Mouse (Mus musculus) heart, postnatal 0 days (tissue): ENCODE measurements at regions not wholly inside any gene's neighbourhood (a gene's known extent, or its start where the extent isn't known, plus 50 kb on each side); places are given as distances from the start of the nearest gene placed in this dataset.
A peak's percentile ranks its signal among the peaks of the same experiment; 100 is the strongest.

Source experiments
- ATAC-seq: fragments of 200-750 bp; cut with Nextera tagmentation; 2 replicates; pipeline ENCODE4 v1.8.0; 2017; ENCODE audit warnings: low read depth, moderate number of reproducible peaks, moderate library complexity; ENCODE audit not compliant: insufficient read depth
- DNase-seq: peaks from one replicate; pipeline ENCODE4 v3.0.0-alpha.2; 2016; ENCODE audit warnings: low spot score
- H3K27ac ChIP-seq: fragments of 300-500 bp; sonication (generic); 2 replicates; pipeline ENCODE4 v1.5.1; 2014; ENCODE audit warnings: low read depth, mild to moderate bottlenecking
- H3K27me3 ChIP-seq: fragments of 300-500 bp; sonication (generic); 2 replicates; pipeline ENCODE4 v1.6.1; 2014; ENCODE audit warnings: low read length, mixed read lengths; ENCODE audit not compliant: control insufficient read depth, insufficient read depth
- H3K36me3 ChIP-seq: fragments of 300-500 bp; sonication (generic); replicated peaks from 2 replicates; pipeline ENCODE4 v1.6.1; 2014; ENCODE audit warnings: low read length, mixed read lengths; ENCODE audit not compliant: control insufficient read depth, insufficient read depth
- H3K4me1 ChIP-seq: fragments of 300-500 bp; sonication (generic); 2 replicates; pipeline ENCODE4 v1.6.1; 2014; ENCODE audit warnings: antibody characterized with exemption; ENCODE audit not compliant: control insufficient read depth, insufficient read depth
- H3K4me2 ChIP-seq: fragments of 300-500 bp; sonication (generic); 2 replicates; pipeline ENCODE4 v1.6.1; 2014; ENCODE audit warnings: low read depth, mild to moderate bottlenecking, low read length, moderate library complexity
- H3K4me3 ChIP-seq: fragments of 300-500 bp; sonication (generic); 2 replicates; pipeline ENCODE4 v1.5.1; 2014; ENCODE audit warnings: low read depth, low read length
- H3K9ac ChIP-seq: fragments of 300-500 bp; sonication (generic); replicated peaks from 2 replicates; pipeline ENCODE4 v1.6.1; 2014; ENCODE audit warnings: low read depth, low read length, mixed read lengths
- H3K9me3 ChIP-seq: fragments of 300-500 bp; sonication (generic); replicated peaks from 2 replicates; pipeline ENCODE4 v1.6.1; 2016; ENCODE audit warnings: low read length; ENCODE audit not compliant: control insufficient read depth
- CTCF ChIP-seq: IDR thresholded peaks from 2 replicates; pipeline ENCODE4 v1.5.1; 2016; ENCODE audit warnings: antibody characterized with exemption, control low read depth, low read depth
- EP300 ChIP-seq: IDR thresholded peaks from 2 replicates; pipeline ENCODE4 v1.6.1; 2016; ENCODE audit warnings: antibody characterized with exemption, low read depth
- WGBS: fragments of 180-500 bp; shearing (Covaris S2); extraction: QIAGEN DNeasy Blood & Tissue Kit; methylation state at CpG from one replicate; pipeline ENCODE4 v1.1.7; 2014; 5-methylcytosine and 5-hydroxymethylcytosine counted together

GRCm38 (mm10) chr13:3729926-3730698, 74.0 kb downstream of the Calml3 start:
- 8% methylated on average over 3 of the region's 3 CpGs for WGBS
- H3K9me3 ChIP-seq: no peaks in the 10 kb centered on the region
- H3K36me3 ChIP-seq: no peaks in the 10 kb centered on the region
- TF ChIP-seq CTCF (no peak), EP300 (no peak)
- peaks cover 13% of the 10 kb centered on the region; the same call in 1 of the 2 replicates for H3K4me1 ChIP-seq
- H3K27ac ChIP-seq: no peak overlapping the region
- ATAC-seq: peak; percentile 65; the same call in 1 of the 2 replicates
- peak; percentile 18 for DNase-seq
- no peak overlapping the region for H3K4me2 ChIP-seq
- H3K27me3 ChIP-seq: no peaks in the 10 kb centered on the region
- H3K9ac ChIP-seq: no peak overlapping the region
- no peak overlapping the region for H3K4me3 ChIP-seq

GRCm38 (mm10) chr13:3728888-3729287, 75.2 kb downstream of the Calml3 start:
- 53% methylated on average over 3 of the region's 3 CpGs for WGBS
- Histone ChIP-seq H3K4me2 (no peak overlapping the region), H3K36me3 (no peaks in the 10 kb centered on the region), H3K9me3 (no peaks in the 10 kb centered on the region), H3K27ac (no peak overlapping the region), H3K4me3 (no peak overlapping the region), H3K9ac (no peak overlapping the region), H3K27me3 (no peaks in the 10 kb centered on the region), H3K4me1 (peaks cover 13% of the 10 kb centered on the region; the same call in 1 of the 2 replicates)
- DNase-seq (no peak), ATAC-seq (no peak)
- TF ChIP-seq CTCF: no peak
- TF ChIP-seq EP300: no peak

GRCm38 (mm10) chr13:3726331-3726781, 77.8 kb downstream of the Calml3 start:
- H3K27me3 ChIP-seq: no peaks in the 10 kb centered on the region
- H3K4me2 ChIP-seq: no peak overlapping the region
- WGBS: 21% methylated on average over 5 of the region's 5 CpGs
- TF ChIP-seq EP300: no peak
- TF ChIP-seq CTCF: no peak
- H3K9me3 ChIP-seq: no peaks in the 10 kb centered on the region
- H3K27ac ChIP-seq: peak overlapping the region; percentile 43
- H3K4me1 ChIP-seq: peaks cover 13% of the 10 kb centered on the region; the same call in 1 of the 2 replicates
- H3K36me3 ChIP-seq: no peaks in the 10 kb centered on the region
- H3K9ac ChIP-seq: no peak overlapping the region
- H3K4me3 ChIP-seq: no peak overlapping the region
- peak; percentile 42 for DNase-seq
- ATAC-seq: peak; percentile 73

GRCm38 (mm10) chr13:3725803-3726202, 78.3 kb downstream of the Calml3 start:
- ATAC-seq (no peak), DNase-seq (no peak)
- H3K36me3 ChIP-seq: no peaks in the 10 kb centered on the region
- TF ChIP-seq CTCF (no peak), EP300 (no peak)
- H3K27ac ChIP-seq: peak overlapping the region; percentile 43; the same call in 1 of the 2 replicates
- no peak overlapping the region for H3K4me2 ChIP-seq
- WGBS: 57% methylated on average over 3 of the region's 3 CpGs
- no peaks in the 10 kb centered on the region for H3K27me3 ChIP-seq
- H3K4me1 ChIP-seq: peaks cover 13% of the 10 kb centered on the region; the same call in 1 of the 2 replicates
- no peak overlapping the region for H3K4me3 ChIP-seq
- no peaks in the 10 kb centered on the region for H3K9me3 ChIP-seq
- H3K9ac ChIP-seq: no peak overlapping the region

- no peaks in the 10 kb centered on the region for H3K27me3 ChIP-seq
- no peak overlapping the region for H3K4me3 ChIP-seq
- no peak overlapping the region for H3K4me2 ChIP-seq
- H3K36me3 ChIP-seq: no peaks in the 10 kb centered on the region
- no peak for TF ChIP-seq CTCF
- TF ChIP-seq EP300: no peak
- ATAC-seq: no peak
- no peak overlapping the region for H3K9ac ChIP-seq
- H3K9me3 ChIP-seq: no peaks in the 10 kb centered on the region
- 43% methylated on average over 3 of the region's 3 CpGs for WGBS
- DNase-seq: no peak
- H3K4me1 ChIP-seq: peaks cover 13% of the 10 kb centered on the region; the same call in 1 of the 2 replicates
- no peak overlapping the region for H3K27ac ChIP-seq
Measured at GRCm38 (mm10) chr13:3724313-3724712, 79.8 kb downstream of the Calml3 start.
